Mouse (Mus musculus) intestine, embryonic 14.5 days (tissue): Measurements from ENCODE around the gene Dab2ip. TPM values are rescaled to one million over a fixed set of nuclear protein-coding genes. Genes with fewer than 3 reads are reported as not detected.

ENCODE experiments used
- ATAC-seq: fragments of 200-750 bp; cut with Nextera tagmentation; replicated peaks from 2 replicates; pipeline ENCODE4 v1.8.0; 2017; ENCODE audit warnings: low read depth, moderate number of reproducible peaks, moderate TSS enrichment, moderate library complexity; ENCODE audit not compliant: low FRiP score, low TSS enrichment
- DNase-seq: peaks from one replicate; pipeline ENCODE4 v3.0.0-alpha.2; 2018; ENCODE audit warnings: low spot score
- H3K27ac ChIP-seq: fragments of 300-500 bp; sonication (generic); 2 replicates; pipeline ENCODE4 v1.5.1; 2014; ENCODE audit warnings: low read depth, mild to moderate bottlenecking, control low read depth
- H3K27me3 ChIP-seq: fragments of 300-500 bp; sonication (generic); replicated peaks from 2 replicates; pipeline ENCODE4 v1.6.1; 2014; ENCODE audit warnings: low read length, control low read depth; ENCODE audit not compliant: control insufficient read depth, insufficient read depth
- H3K36me3 ChIP-seq: fragments of 300-500 bp; sonication (generic); 2 replicates; pipeline ENCODE4 v1.6.1; 2014; ENCODE audit warnings: low read length, control low read depth; ENCODE audit not compliant: control insufficient read depth, insufficient read depth
- H3K4me1 ChIP-seq: fragments of 300-500 bp; sonication (generic); replicated peaks from 2 replicates; pipeline ENCODE4 v1.6.1; 2014; ENCODE audit warnings: low read length, control low read depth, mixed read lengths; ENCODE audit not compliant: control insufficient read depth, insufficient read depth
- H3K4me2 ChIP-seq: fragments of 300-500 bp; sonication (generic); 2 replicates; pipeline ENCODE4 v1.6.1; 2014; ENCODE audit warnings: low read length
- H3K4me3 ChIP-seq: fragments of 300-500 bp; sonication (generic); 2 replicates; pipeline ENCODE4 v1.5.1; 2014; ENCODE audit warnings: low read depth, low read length, control low read depth, mixed read lengths
- H3K9ac ChIP-seq: fragments of 300-500 bp; sonication (generic); 2 replicates; pipeline ENCODE4 v1.6.1; 2014; ENCODE audit warnings: mild to moderate bottlenecking, low read length
- H3K9me3 ChIP-seq: fragments of 300-500 bp; sonication (generic); 2 replicates; pipeline ENCODE4 v1.6.1; 2016; ENCODE audit warnings: low read length, control low read depth; ENCODE audit not compliant: control insufficient read depth
- WGBS: fragments of 180-500 bp; shearing (Covaris S2); extraction: QIAGEN DNeasy Blood & Tissue Kit; methylation state at CpG from one replicate; pipeline ENCODE4 v1.1.7; 2014; 5-methylcytosine and 5-hydroxymethylcytosine counted together
- polyA plus RNA-seq: library from polyadenylated mRNA; unstranded; fragments of >200 nt; fragmentation: Nextera tagmentation; extraction: Ambion mirVana; gene quantifications from 2 replicates; pipeline ENCODE4 v1.2.1, GENCODE M21; 2014

Gene Dab2ip
- polyA plus RNA-seq, 1 experiment from 2014 or later: 47.8 TPM

DNA sequence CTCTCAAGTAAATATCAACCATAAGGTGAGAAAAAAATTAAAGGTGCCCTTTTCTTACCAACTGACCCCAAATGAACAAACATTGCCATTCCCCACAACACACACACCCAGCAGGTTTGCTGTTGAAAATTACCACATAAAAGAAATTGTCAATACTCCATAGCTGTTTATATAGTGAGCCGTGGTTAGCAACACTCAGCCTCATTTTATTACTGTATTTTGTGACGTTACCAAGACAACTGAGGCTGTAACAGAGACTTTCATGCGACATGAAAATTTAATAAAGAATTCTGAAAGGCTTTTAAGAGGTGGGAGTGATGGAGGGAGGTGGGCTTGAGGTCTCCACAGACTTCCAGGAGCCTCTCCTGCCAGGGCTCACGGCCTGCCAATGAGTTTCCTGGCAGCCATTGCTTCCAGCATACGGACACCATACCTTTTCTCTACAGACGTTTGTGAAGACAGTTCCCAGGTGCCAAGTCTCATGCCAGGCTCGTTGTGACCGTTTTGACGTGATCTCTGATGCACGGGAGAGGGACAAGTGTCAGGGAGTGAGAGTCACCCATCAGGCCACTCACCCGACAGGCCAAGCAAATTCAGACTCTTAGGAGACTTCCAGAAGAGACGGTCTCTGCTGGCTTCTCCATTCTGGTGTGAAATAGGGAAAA lies 189.4 kb downstream of the Dab2ip start:
- H3K36me3 ChIP-seq: no peaks in the 10 kb centered on the region
- 64% methylated on average over 12 of the region's 12 CpGs for WGBS

DNA sequence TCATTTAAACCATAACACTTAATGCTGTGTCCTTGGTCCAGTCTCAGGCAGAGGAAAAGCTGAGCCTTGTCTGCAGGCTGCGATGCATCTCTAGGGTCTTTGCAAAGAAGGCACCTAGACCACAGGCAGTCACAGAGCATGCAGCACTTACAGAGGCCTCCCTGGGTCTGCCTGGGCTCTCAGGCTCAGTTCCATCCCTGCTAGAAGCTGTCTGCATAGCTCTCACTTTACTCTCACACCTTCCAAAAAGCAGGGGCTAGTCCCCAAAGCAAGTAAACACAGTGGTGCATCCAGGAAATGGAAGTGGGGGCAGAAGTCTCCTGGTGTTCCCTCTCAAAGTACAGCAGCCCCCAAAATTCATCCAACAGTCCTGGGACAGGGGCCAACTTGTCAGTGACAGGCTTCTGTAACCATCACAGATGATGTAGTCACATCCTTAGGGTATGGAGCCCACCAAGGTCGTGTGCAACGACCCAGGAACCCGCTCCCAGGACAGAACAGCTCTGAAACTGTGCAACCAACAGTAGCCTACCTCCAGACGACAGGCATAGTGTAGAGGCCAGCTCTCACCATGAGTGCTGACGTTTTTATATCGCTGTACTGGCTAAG lies 192.6 kb downstream of the Dab2ip start:
- DNase-seq (no peak), ATAC-seq (no peak)
- no peak overlapping the region for H3K27ac ChIP-seq
- H3K9ac ChIP-seq: no peak overlapping the region
- no peak overlapping the region for H3K4me3 ChIP-seq
- 66% methylated on average over 7 of the region's 7 CpGs for WGBS
- H3K36me3 ChIP-seq: no peaks in the 10 kb centered on the region
- H3K4me1 ChIP-seq: peaks cover 8% of the 10 kb centered on the region
- no peak overlapping the region for H3K4me2 ChIP-seq
- H3K27me3 ChIP-seq: no peaks in the 10 kb centered on the region
- H3K9me3 ChIP-seq: no peaks in the 10 kb centered on the region

More for the DNA sequence above, 189.4 kb downstream of the Dab2ip start:
- no peaks in the 10 kb centered on the region for H3K27me3 ChIP-seq
- peaks cover 8% of the 10 kb centered on the region for H3K4me1 ChIP-seq
- H3K9me3 ChIP-seq: no peaks in the 10 kb centered on the region
- H3K27ac ChIP-seq: no peak overlapping the region
- no peak overlapping the region for H3K9ac ChIP-seq
- no peak overlapping the region for H3K4me2 ChIP-seq
- no peak for DNase-seq
- ATAC-seq: no peak
- H3K4me3 ChIP-seq: no peak overlapping the region

DNA sequence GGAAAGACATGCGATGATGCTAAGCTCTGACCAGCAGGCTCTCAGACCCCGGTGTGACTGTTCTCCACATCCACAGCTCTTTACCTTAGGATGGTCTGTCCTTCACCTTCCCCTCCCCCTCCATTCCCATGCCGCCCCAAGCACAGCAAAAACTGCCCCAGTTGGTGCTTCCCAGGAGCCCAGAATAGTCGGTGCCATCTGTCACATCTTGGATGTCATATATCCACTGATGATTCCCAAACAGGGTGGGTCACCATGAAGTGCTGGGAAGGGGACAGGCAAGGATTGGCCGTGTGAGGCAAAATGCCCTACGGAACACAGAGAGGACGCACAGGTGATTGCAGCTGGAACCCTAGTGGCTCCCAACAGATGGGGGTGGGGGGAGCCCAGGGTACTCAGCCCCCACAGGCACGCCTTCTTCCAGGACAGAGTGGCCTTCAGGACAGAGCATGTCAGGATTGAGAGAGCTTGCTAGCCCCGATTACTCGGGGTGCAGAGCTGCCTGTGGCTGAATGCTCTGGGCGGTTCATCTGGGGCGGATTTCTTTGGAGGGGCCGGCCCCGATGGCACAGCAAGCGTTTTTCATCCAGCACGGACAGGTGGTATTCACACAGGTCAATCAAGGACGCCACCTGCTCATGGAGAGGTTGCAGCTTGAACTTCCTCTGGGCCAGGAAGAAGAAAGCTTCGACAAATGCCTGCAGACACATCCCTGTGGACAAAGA lies 193.9 kb downstream of the Dab2ip start:
- H3K9me3 ChIP-seq: no peaks in the 10 kb centered on the region
- WGBS: 76% methylated on average over 18 of the region's 18 CpGs
- H3K9ac ChIP-seq: no peak overlapping the region
- H3K36me3 ChIP-seq: no peaks in the 10 kb centered on the region
- DNase-seq: no peak
- H3K27ac ChIP-seq: no peak overlapping the region
- ATAC-seq: no peak
- H3K4me3 ChIP-seq: no peak overlapping the region
- H3K27me3 ChIP-seq: no peaks in the 10 kb centered on the region
- no peak overlapping the region for H3K4me2 ChIP-seq
- peaks cover 3% of the 10 kb centered on the region; the same call in 1 of the 2 replicates for H3K4me1 ChIP-seq

DNA sequence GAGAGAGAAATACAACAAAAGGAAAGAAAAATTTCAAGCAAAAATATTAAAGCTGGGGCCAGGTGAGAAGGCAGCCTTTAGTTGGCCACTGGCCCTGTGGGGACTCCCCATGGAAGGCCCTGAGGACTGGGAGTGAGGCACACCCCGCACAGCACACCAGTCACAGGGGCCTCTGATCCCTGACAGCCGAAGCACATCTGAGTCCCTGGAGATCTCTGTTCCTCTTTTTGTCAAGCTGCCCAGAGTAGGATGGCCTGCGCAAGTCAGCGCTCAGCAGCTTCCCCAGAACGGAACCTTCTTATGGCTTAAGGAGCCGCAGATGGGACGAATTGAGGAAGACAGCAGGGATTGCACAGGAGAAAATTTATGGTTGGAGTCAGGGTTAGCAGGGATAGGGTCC lies 198.4 kb downstream of the Dab2ip start:
- no peaks in the 10 kb centered on the region for H3K9me3 ChIP-seq
- H3K4me3 ChIP-seq: no peak overlapping the region
- H3K27ac ChIP-seq: no peak overlapping the region
- no peak for ATAC-seq
- no peak overlapping the region for H3K9ac ChIP-seq
- no peaks in the 10 kb centered on the region for H3K4me1 ChIP-seq
- H3K36me3 ChIP-seq: no peaks in the 10 kb centered on the region
- H3K27me3 ChIP-seq: no peaks in the 10 kb centered on the region
- H3K4me2 ChIP-seq: no peak overlapping the region
- 72% methylated on average over 7 of the region's 7 CpGs for WGBS
- no peak for DNase-seq

DNA sequence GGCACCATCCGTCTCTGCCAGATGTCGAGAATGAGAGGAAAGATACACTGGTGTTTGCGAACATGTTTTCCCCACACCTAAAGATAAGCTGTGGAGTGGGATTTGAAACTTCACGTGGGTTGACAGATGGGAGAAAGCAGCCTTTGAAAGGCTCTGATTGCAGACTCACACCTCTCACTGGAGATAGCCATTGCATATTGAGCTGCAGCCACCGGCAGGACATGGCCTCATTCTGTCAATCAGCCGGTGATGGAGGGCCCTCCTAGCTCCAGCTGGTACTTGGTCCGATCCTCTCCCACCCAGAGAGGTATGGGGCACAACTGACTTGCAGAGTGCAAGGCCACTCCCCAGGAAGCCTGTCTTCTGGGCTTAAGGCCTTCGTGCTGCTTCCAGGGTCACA lies 202.3 kb downstream of the Dab2ip start:
- Histone ChIP-seq H3K4me2 (no peak overlapping the region), H3K27me3 (no peaks in the 10 kb centered on the region), H3K9ac (no peak overlapping the region), H3K4me3 (no peak overlapping the region), H3K27ac (no peak overlapping the region), H3K36me3 (no peaks in the 10 kb centered on the region), H3K4me1 (no peaks in the 10 kb centered on the region), H3K9me3 (no peaks in the 10 kb centered on the region)
- DNase-seq: no peak
- no peak for ATAC-seq
- 60% methylated on average over 8 of the region's 8 CpGs for WGBS

DNA sequence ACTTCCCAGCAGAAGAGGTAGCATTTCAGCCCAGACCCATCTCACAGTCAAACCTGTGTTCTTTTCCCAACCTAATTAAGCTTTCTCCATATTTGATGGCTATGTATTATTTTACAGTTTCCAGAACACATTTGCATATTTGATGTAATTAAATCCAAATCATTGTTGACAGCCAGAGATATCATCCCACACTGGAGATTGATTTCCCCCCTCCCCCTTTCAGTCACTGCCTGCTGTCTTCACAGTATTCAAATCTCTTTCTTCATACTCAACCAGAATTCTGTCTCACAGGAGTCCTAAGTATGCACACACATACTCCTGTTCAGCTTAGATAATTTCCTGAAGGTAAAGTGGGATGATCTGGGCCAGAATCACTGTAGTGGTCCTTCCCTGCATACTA lies 202.8 kb downstream of the Dab2ip start:
- H3K4me3 ChIP-seq: no peak overlapping the region
- H3K27me3 ChIP-seq: no peaks in the 10 kb centered on the region
- H3K9ac ChIP-seq: no peak overlapping the region
- no peak overlapping the region for H3K27ac ChIP-seq
- no peak for DNase-seq
- no peak for ATAC-seq
- no peak overlapping the region for H3K4me2 ChIP-seq
- no peaks in the 10 kb centered on the region for H3K4me1 ChIP-seq
- no peaks in the 10 kb centered on the region for H3K9me3 ChIP-seq
- no peaks in the 10 kb centered on the region for H3K36me3 ChIP-seq

DNA sequence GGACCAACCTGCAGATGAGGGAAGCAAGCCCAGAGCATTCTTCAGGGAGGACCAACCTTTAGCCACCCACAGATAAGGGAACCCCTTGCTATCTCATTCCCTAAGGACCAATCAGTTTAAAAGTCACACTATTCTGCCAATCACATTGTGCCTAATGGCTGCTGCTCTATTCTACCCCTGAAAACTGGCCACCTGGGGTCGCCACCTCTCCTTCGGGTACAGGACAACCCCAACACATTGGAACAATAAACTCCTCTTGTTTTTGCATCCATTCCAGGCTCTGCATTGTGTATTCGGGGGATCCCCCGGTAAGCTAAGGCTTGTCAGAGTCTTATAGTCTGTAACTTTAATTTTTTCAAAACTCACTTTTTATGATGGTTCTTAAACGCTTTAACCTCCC lies 203.4 kb downstream of the Dab2ip start:
- 85% methylated on average over 5 of the region's 5 CpGs for WGBS
- no peaks in the 10 kb centered on the region for H3K9me3 ChIP-seq
- no peak overlapping the region for H3K4me2 ChIP-seq

DNA sequence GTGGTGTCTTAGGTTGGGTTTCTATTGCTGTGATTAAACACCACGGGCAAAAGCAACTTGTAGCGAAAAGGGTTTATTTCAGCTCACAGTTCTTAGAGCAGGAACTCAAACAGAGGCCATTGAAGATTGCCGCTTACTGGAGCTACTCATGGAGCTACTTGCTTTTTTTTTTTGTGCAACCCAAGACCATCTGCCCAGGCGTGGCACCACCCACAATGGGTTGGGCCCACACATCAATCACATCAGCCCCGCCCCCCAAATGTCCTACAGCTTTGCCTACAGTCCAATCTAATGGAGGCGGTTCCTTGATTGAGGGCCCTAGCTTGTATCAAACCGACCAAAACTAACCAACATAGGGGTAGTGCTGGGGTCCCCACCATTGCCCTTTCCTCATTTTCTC lies 205.8 kb downstream of the Dab2ip start:
- Histone ChIP-seq H3K9me3 (no peaks in the 10 kb centered on the region), H3K36me3 (no peaks in the 10 kb centered on the region), H3K4me2 (no peak overlapping the region), H3K27me3 (no peaks in the 10 kb centered on the region), H3K27ac (no peak overlapping the region), H3K4me3 (no peak overlapping the region), H3K9ac (no peak overlapping the region), H3K4me1 (no peaks in the 10 kb centered on the region)
- DNase-seq (no peak), ATAC-seq (no peak)
- WGBS: 86% methylated on average over 7 of the region's 7 CpGs

More for the DNA sequence above, 203.4 kb downstream of the Dab2ip start:
- H3K27me3 ChIP-seq: no peaks in the 10 kb centered on the region
- H3K9ac ChIP-seq: no peak overlapping the region
- no peak overlapping the region for H3K27ac ChIP-seq
- ATAC-seq (no peak), DNase-seq (no peak)
- H3K4me3 ChIP-seq: no peak overlapping the region
- no peaks in the 10 kb centered on the region for H3K36me3 ChIP-seq
- H3K4me1 ChIP-seq: no peaks in the 10 kb centered on the region
